Comparison of ENCODE assay signal across 18 mouse cellular contexts in the genomic region with DNA sequence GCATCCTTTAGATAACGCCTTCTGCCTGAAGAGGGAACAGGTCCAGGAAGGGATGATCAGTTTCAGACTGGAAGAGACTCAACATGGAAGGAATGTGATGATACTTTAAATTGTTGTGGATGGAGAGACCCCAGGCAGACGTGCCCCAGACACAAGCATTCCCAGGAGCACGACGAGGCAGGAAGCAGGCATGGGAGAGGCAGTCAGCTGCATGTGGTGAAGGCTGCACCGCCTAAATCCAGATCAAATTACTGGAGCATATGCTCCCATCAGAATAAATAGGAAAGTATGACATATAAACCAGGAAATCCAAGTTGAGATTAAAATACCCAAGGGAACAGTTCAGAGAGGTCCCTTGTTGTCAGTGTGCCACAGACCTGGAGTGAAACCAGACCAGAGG.
DNase-seq lines count a peak whose midpoint lies in the region; ATAC-seq lines count a peak whose summit lies in the region.
"Had no signal": no experiment of that assay in that cellular context is flagged by ENCODE, and none has a peak within 500 bp of the region (broad histone marks: within the 10 kb centered on the region; RNA-seq: fewer than 3 reads in every experiment).

No protein-coding gene starts in this region.

- no peak overlapping the region for H3K27ac ChIP-seq in heart, embryonic 11.5 days (ENCODE audit: low read depth, low read length)
- H3K27ac ChIP-seq in limb, embryonic 15.5 days: no peak overlapping the region
- H3K27ac ChIP-seq: hindbrain, postnatal 0 days; left cerebral cortex, adult 2 months; midbrain, embryonic 13.5 days; stomach, embryonic 15.5 days had no signal

- H3K9ac ChIP-seq in heart, embryonic 11.5 days (ENCODE audit: low read depth, low read length): no peak overlapping the region
- no peak overlapping the region for H3K9ac ChIP-seq in limb, embryonic 15.5 days
- H3K9ac ChIP-seq: midbrain, embryonic 13.5 days; stomach, embryonic 15.5 days had no signal

- H3K4me2 ChIP-seq in heart, embryonic 11.5 days: no peak overlapping the region
- no peak overlapping the region for H3K4me2 ChIP-seq in limb, embryonic 15.5 days
- H3K4me2 ChIP-seq: midbrain, embryonic 13.5 days; stomach, embryonic 15.5 days had no signal

- WGBS in heart, embryonic 11.5 days (ENCODE audit: insufficient replicate concordance): 21% methylated on average over 5 of the region's 5 CpGs
- 18% methylated on average over 5 of the region's 5 CpGs for WGBS in limb, embryonic 15.5 days

- H3K4me3 ChIP-seq in heart, embryonic 11.5 days (ENCODE audit: low read depth, low read length): no peak overlapping the region
- H3K4me3 ChIP-seq in limb, embryonic 15.5 days: no peak overlapping the region
- H3K4me3 ChIP-seq: left cerebral cortex, adult 2 months; midbrain, embryonic 13.5 days; stomach, embryonic 15.5 days had no signal

- no peaks in the 10 kb centered on the region for H3K4me1 ChIP-seq in heart, embryonic 11.5 days (ENCODE audit: control insufficient read depth, insufficient read depth, low read length)
- H3K4me1 ChIP-seq in limb, embryonic 15.5 days: 0 out of 2 replicates have a peak, but pooled peaks cover 2% of the 10 kb centered on the region
- H3K4me1 ChIP-seq: midbrain, embryonic 13.5 days; stomach, embryonic 15.5 days had no signal

- no peaks in the 10 kb centered on the region for H3K9me3 ChIP-seq in heart, embryonic 11.5 days (replicated peaks; ENCODE audit: control insufficient read depth, low read length)
- H3K9me3 ChIP-seq in limb, embryonic 15.5 days: no peaks in the 10 kb centered on the region
- H3K9me3 ChIP-seq: midbrain, embryonic 13.5 days; stomach, embryonic 15.5 days had no signal

- no peaks in the 10 kb centered on the region for H3K36me3 ChIP-seq in heart, embryonic 11.5 days (ENCODE audit: control insufficient read depth, insufficient read depth, low read length)
- no peaks in the 10 kb centered on the region for H3K36me3 ChIP-seq in limb, embryonic 15.5 days
- H3K36me3 ChIP-seq: G1E; midbrain, embryonic 13.5 days; stomach, embryonic 15.5 days had no signal

- no peaks in the 10 kb centered on the region for H3K27me3 ChIP-seq in heart, embryonic 11.5 days (ENCODE audit: control insufficient read depth, insufficient read depth, low read length)
- no peaks in the 10 kb centered on the region for H3K27me3 ChIP-seq in limb, embryonic 15.5 days
- H3K27me3 ChIP-seq: midbrain, embryonic 13.5 days; stomach, embryonic 15.5 days had no signal

- peak; percentile 14 for DNase-seq in heart, adult 8-10 months (ENCODE audit: low spot score)
- peak; percentile 43 for DNase-seq in embryo, embryonic 10 days (ENCODE audit: low spot score)
- peak; percentile 7 to 19 for DNase-seq in heart, adult 9 months (ENCODE audit: low spot score in 2 of 2)
- no peak for DNase-seq in MN1 (ENCODE audit: low spot score)
- no peak for DNase-seq in kidney, postnatal 4 days
- DNase-seq: adrenal gland, postnatal 36 days; B cell, adult 2 months; cerebellum, postnatal 14 days; kidney, adult 8-10 months; thymus, postnatal 14 days had no signal

- no peak for ATAC-seq in heart, embryonic 11.5 days (replicated peaks; ENCODE audit: insufficient number of reproducible peaks, low FRiP score, low TSS enrichment)
- 0 out of 2 replicates have a peak, but pooled peaks have one; percentile 40 for ATAC-seq in limb, embryonic 15.5 days (ENCODE audit: insufficient number of reproducible peaks, low FRiP score, low TSS enrichment, low read depth)
- no peak for ATAC-seq in granulocyte monocyte progenitor cell, adult 5-6 weeks (replicated peaks; ENCODE audit: poor library complexity, severe bottlenecking)
- ATAC-seq: hindbrain, postnatal 0 days; midbrain, embryonic 13.5 days had no signal

Comparison
In these comparisons a context has a peak if more than half of its experiments do, and no peak if none do; other contexts are left out.
1. DNase-seq: peak in heart, adult 8-10 months (single experiment), embryo, embryonic 10 days (single experiment) and heart, adult 9 months (2 of 2); none in MN1 (single experiment) and kidney, postnatal 4 days (0 of 2).